Mouse (Mus musculus): ENCODE data around the gene Selplg.

DNA sequence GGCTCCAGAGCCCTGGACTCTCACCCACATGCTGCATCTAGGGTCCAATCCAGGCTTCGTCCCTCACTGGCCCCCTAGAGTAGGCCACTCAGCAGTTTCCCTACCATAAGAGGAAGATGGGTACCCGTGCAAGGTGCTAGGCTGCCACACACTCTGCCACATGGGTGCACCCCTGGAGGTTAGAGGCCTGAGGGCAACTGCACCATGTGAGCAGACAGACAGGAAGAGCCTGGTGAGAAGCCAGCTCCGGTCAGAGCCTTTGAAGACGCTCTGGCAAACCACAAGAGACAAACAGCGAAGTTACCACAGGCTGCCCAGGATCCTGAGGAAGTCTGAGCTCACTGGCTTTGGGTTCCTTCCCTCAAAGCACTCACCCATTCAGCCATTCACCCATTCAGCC, 45.5 kb downstream of the Selplg start:
- TF ChIP-seq GATA1 (IDR thresholded peaks at IDR 0.05; ENCODE audit: borderline replicate concordance, low read length) = no peak
- TF ChIP-seq CTCF (IDR thresholded peaks at IDR 0.05; ENCODE audit: low read depth, low read length) = no peak
- no peak for TF ChIP-seq GATA2 (IDR thresholded peaks at IDR 0.05; ENCODE audit: borderline replicate concordance, low read depth, low read length)
- no peak for TF ChIP-seq TAL1 (conservative IDR thresholded peaks at IDR 0.05; ENCODE audit: low read depth, low read length)
- no peak for TF ChIP-seq POLR2AphosphoS5 (IDR thresholded peaks at IDR 0.05; ENCODE audit: insufficient replicate concordance, low read depth, low read length)

Data from G1E (cell line).